Mouse (Mus musculus) lung, embryonic 14.5 days (tissue): ENCODE results near the gene Taar8c. TPM values are rescaled to one million over a fixed set of nuclear protein-coding genes. Genes with fewer than 3 reads are reported as not detected.
A peak's percentile ranks its signal among the peaks of the same experiment; 100 is the strongest.
"Not testable (repeated sequence)": the region's sequence is repeated elsewhere in the genome, so short reads cannot be mapped to it uniquely, and the experiment has no call there.

Experiments used
- ATAC-seq: fragments of 200-750 bp; cut with Nextera tagmentation; 2 replicates; pipeline ENCODE4 v1.8.0; 2017; ENCODE audit warnings: mild to moderate bottlenecking, moderate TSS enrichment, moderate library complexity; ENCODE audit not compliant: insufficient read depth
- DNase-seq: peaks from one replicate; pipeline ENCODE4 v3.0.0-alpha.2; 2015
- H3K27ac ChIP-seq: fragments of 300-500 bp; sonication (generic); 2 replicates; pipeline ENCODE4 v1.5.1; 2014; ENCODE audit warnings: low read depth, mild to moderate bottlenecking, moderate library complexity
- H3K27me3 ChIP-seq: fragments of 300-500 bp; sonication (generic); 2 replicates; pipeline ENCODE4 v1.6.1; 2014; ENCODE audit warnings: low read length, control low read depth; ENCODE audit not compliant: insufficient read depth
- H3K36me3 ChIP-seq: fragments of 300-500 bp; sonication (generic); 2 replicates; pipeline ENCODE4 v1.6.1; 2014; ENCODE audit warnings: control low read depth; ENCODE audit not compliant: insufficient read depth
- H3K4me1 ChIP-seq: fragments of 300-500 bp; sonication (generic); 2 replicates; pipeline ENCODE4 v1.6.1; 2014; ENCODE audit warnings: antibody characterized with exemption, control low read depth; ENCODE audit not compliant: insufficient read depth
- H3K4me2 ChIP-seq: fragments of 300-500 bp; sonication (generic); 2 replicates; pipeline ENCODE4 v1.6.1; 2014; ENCODE audit warnings: mild to moderate bottlenecking
- H3K4me3 ChIP-seq: fragments of 300-500 bp; sonication (generic); 2 replicates; pipeline ENCODE4 v1.5.1; 2014; ENCODE audit warnings: low read depth, low read length
- H3K9ac ChIP-seq: fragments of 300-500 bp; sonication (generic); 2 replicates; pipeline ENCODE4 v1.6.1; 2014
- H3K9me3 ChIP-seq: fragments of 300-500 bp; sonication (generic); 2 replicates; pipeline ENCODE4 v1.6.1; 2016; ENCODE audit warnings: low read depth, low read length, control low read depth
- CTCF ChIP-seq: IDR thresholded peaks from 2 replicates; pipeline ENCODE4 v1.5.1; 2016; ENCODE audit warnings: antibody characterized with exemption, low read depth
- WGBS: fragments of 180-500 bp; shearing (Covaris S2); extraction: QIAGEN DNeasy Blood & Tissue Kit; methylation state at CpG from one replicate; pipeline ENCODE4 v1.1.7; 2014; 5-methylcytosine and 5-hydroxymethylcytosine counted together
- polyA plus RNA-seq: library from polyadenylated mRNA; unstranded; fragments of >200 nt; fragmentation: Nextera tagmentation; extraction: Ambion mirVana; gene quantifications from 2 replicates; pipeline ENCODE4 v1.2.1, GENCODE M21; 2014

Gene Taar8c
- polyA plus RNA-seq, 1 experiment from 2014 or later, result not detected

DNA sequence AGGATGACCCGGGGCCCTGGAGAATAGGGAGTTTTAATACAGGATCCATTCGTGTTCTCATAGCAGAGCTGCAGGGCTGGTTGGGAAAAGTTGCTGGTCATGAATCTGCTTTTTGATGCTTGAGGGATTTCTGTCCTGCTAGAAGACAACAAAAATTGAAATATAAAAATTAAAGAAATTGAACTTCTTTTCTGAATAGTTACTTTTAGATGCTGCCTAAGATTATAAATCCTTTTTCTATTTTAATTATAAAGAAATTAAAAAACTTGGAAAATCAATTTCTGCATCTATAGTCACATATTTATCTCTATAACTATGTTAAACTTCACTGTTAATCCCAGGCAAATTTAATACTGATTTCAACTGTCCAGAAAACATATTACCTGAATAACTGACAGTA is 9.5 kb downstream of the Taar8c start, which contains the start of gene Taar8b:
Gene Taar8b, minus strand, starts transcription at position 101 of the 400 bp plus-strand sequence.
- Histone ChIP-seq H3K4me3 (no peak within 1 kb of the TSS), H3K4me1 (no peaks in the 10 kb centered on the region), H3K9ac (no peak within 1 kb of the TSS), H3K4me2 (no peak within 1 kb of the TSS), H3K27me3 (no peaks in the 10 kb centered on the region), H3K27ac (no peak within 1 kb of the TSS), H3K36me3 (no peaks in the 10 kb centered on the region), H3K9me3 (no peaks in the 10 kb centered on the region)
- no peak for TF ChIP-seq CTCF
- 62% methylated on average over 2 of the region's 2 CpGs for WGBS
- no peak for DNase-seq
- no peak for ATAC-seq

DNA sequence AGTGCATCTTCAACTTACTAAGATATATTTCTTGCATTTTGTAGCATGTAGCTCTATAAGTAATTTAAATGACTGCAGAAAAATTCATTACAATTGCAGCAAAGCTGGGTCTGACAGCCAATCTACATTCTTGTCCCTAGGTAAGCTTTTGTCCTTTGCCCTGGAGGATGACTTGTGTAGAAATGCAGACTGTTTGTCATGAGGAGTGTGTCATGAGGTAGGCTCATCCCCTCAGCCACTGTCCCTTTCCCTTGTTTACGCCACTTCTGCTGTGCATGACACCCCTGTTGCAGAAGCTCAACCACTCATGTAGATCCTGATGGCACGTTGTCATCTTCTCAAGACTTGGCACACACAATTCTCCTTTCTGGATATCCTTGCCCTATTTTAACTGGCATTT is 14.5 kb downstream of the Taar8c start:
- ATAC-seq (no peak), DNase-seq (no peak)
- Histone ChIP-seq H3K4me3 (no peak overlapping the region), H3K9ac (no peak overlapping the region), H3K27ac (no peak overlapping the region), H3K9me3 (no peaks in the 10 kb centered on the region), H3K4me2 (no peak overlapping the region), H3K4me1 (no peaks in the 10 kb centered on the region), H3K36me3 (no peaks in the 10 kb centered on the region), H3K27me3 (no peaks in the 10 kb centered on the region)
- WGBS, result 83% methylated on average over 2 of the region's 2 CpGs
- no peak for TF ChIP-seq CTCF

DNA sequence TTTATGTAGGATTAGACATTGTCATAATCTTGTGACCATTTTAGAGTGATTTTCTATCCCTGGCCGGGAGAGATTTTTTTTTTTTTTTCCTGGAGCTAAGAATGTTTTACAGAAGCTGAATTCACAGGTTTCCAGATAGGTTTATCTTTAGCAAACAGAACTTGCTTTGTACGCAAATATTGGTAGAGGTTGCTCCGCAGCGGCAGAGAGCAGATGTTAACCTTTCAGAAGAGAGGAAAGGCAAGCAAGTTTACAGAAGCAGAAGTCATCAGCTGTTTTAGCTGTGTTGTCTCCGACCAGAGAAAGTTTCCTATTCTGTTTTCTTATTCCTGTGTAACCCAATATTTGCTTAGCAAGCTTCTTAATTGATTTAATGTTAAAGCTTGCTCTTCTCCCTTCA is 15.2 kb downstream of the Taar8c start:
- H3K9me3 ChIP-seq, result no peaks in the 10 kb centered on the region
- no peak overlapping the region for H3K4me2 ChIP-seq
- DNase-seq, result peak; percentile 28
- H3K27ac ChIP-seq, result no peak overlapping the region
- no peaks in the 10 kb centered on the region for H3K4me1 ChIP-seq
- H3K36me3 ChIP-seq, result no peaks in the 10 kb centered on the region
- H3K9ac ChIP-seq, result no peak overlapping the region
- 56% methylated on average over 5 of the region's 5 CpGs for WGBS
- H3K4me3 ChIP-seq, result no peak overlapping the region
- no peak for TF ChIP-seq CTCF
- no peak for ATAC-seq
- H3K27me3 ChIP-seq, result no peaks in the 10 kb centered on the region

DNA sequence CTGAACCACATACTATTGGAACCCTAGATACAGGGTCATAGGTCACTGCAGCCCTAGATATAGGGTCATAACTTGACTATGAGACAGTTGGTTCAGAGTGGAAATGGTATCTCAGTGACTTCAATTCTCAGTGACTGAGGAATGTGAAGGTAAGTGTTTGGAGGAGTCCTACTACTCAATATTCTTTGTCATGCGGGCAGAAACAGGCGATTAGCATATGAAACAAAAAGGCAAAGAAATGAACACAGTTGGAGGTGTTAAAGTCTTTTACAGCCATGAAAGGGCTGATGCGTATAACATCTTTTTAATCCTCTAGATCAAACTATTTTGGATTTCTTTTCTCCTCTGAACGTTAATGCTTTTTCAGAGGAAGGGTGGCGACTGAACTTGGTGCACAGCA is 15.8 kb downstream of the Taar8c start:
- Histone ChIP-seq H3K4me2 (no peak overlapping the region), H3K27ac (no peak overlapping the region), H3K4me3 (no peak overlapping the region), H3K4me1 (no peaks in the 10 kb centered on the region), H3K36me3 (no peaks in the 10 kb centered on the region), H3K27me3 (no peaks in the 10 kb centered on the region), H3K9ac (no peak overlapping the region), H3K9me3 (no peaks in the 10 kb centered on the region)
- TF ChIP-seq CTCF, result no peak
- DNase-seq (no peak), ATAC-seq (no peak)
- 59% methylated on average over 5 of the region's 5 CpGs for WGBS

DNA sequence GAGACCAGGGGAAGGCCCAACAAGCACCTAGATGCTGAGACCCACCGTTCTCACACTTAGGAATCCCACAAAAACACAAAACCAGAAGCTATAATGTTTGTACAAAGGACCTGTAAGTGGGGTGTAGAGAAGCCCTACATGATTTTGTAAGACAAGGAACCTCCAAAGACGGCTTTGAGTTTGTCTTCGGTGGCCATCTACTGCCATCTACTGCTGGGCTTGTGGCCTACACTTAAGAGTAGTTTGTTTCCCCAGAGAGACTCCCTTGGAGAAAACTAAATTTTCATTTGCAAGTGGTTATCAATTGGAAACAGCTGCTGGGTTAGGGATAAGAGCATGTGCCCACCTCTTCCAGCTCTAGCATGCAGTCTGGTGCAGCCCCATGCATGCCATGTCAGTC is 21.5 kb downstream of the Taar8c start:
- Histone ChIP-seq H3K36me3 (no peaks in the 10 kb centered on the region), H3K27me3 (no peaks in the 10 kb centered on the region), H3K27ac (no peak overlapping the region), H3K9me3 (no peaks in the 10 kb centered on the region), H3K4me2 (no peak overlapping the region), H3K9ac (no peak overlapping the region), H3K4me3 (no peak overlapping the region), H3K4me1 (no peaks in the 10 kb centered on the region)
- ATAC-seq (no peak), DNase-seq (peak; percentile 83)
- 33% methylated on average over 3 of the region's 3 CpGs for WGBS
- TF ChIP-seq CTCF, result peak; percentile 63

DNA sequence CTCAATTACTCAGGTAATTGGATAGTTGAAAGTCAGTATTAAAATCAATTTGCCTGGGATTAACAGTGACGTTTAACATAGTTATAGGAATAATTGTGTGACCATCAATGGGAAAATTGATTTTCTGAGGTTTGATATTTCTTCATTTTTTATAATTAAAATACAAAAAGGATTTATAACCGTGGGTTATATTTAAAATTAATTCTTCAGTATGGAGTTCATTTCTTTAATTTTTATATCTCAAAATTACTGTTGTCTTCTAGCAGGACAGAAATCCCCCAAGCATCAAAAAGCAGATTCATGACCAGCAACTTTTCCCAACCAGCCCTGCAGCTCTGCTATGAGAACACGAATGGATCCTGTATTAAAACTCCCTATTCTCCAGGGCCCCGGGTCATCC is 25.5 kb downstream of the Taar8c start, which contains the start of gene Taar8a:
Gene Taar8a, plus strand, starts transcription at position 301 of the 400 bp plus-strand sequence.
- WGBS, result 84% methylated on average over 2 of the region's 4 CpGs
- DNase-seq, H3K9me3 ChIP-seq, ATAC-seq, H3K27ac ChIP-seq, H3K36me3 ChIP-seq, H3K4me1 ChIP-seq, H3K4me2 ChIP-seq, H3K4me3 ChIP-seq, H3K9ac ChIP-seq, H3K27me3 ChIP-seq: not testable (repeated sequence)

DNA sequence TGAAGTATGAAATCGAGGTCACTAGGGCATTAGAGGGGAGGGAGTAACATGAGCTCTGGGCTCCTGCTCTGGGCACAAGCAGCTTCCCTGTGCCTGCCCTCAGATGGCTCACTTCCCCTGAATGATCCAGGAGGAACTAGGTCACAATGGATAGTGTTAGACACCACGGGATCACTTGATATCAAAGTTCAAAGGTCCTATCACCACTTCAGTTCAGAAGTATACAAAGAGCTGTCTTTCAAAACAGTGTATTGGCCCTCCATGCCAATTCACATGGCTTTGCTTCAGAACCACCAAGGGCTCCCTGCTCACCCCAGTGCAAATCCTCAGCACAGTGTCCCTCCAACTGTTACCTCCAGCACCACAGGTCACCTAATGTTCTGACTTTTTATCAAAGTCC is 27.0 kb downstream of the Taar8c start:
- H3K9me3 ChIP-seq, ATAC-seq, DNase-seq, H3K27ac ChIP-seq, H3K27me3 ChIP-seq, H3K9ac ChIP-seq, H3K4me1 ChIP-seq, H3K4me3 ChIP-seq, H3K4me2 ChIP-seq, H3K36me3 ChIP-seq: not testable (repeated sequence)
- WGBS, result 22% methylated on average over 2 of the region's 2 CpGs

DNA sequence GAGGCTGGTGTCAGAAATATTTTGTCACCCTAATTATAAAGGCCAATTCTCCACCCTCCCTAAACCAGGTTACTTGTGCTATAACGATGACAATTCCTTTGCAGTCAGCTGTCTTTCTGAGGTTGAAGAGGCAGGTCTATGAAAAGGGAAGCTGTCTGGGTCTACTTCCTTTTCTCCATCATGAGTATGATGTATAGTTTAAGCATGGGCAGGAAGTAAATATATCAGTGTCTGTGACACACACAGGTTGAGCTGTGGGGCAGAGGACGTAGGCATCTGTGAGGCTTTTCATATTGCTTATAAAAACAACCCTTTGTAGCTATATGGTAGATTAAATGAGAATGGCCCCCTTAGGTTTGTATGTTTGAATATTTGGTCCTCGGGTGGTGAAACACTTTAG is 42.7 kb downstream of the Taar8c start:
- Histone ChIP-seq H3K27me3 (no peaks in the 10 kb centered on the region), H3K4me2 (no peak overlapping the region), H3K4me3 (no peak overlapping the region), H3K27ac (no peak overlapping the region), H3K36me3 (no peaks in the 10 kb centered on the region), H3K9me3 (no peaks in the 10 kb centered on the region), H3K4me1 (no peaks in the 10 kb centered on the region), H3K9ac (no peak overlapping the region)
- no peak for DNase-seq
- no peak for TF ChIP-seq CTCF
- ATAC-seq, result no peak
- WGBS, result 79% methylated on average over 3 of the region's 3 CpGs
